Mouse (Mus musculus) hindbrain, embryonic 11.5 days (tissue): Measurements from ENCODE around the gene Rgs10. TPM values are rescaled to one million over a fixed set of nuclear protein-coding genes. Genes with fewer than 3 reads are reported as not detected.

Experiments
- ATAC-seq: fragments of 200-750 bp; cut with Nextera tagmentation; 2 replicates; pipeline ENCODE4 v1.8.0; 2017; ENCODE audit warnings: mild to moderate bottlenecking, moderate TSS enrichment, moderate library complexity; ENCODE audit not compliant: low FRiP score
- DNase-seq: peaks from one replicate; pipeline ENCODE4 v3.0.0-alpha.2; 2015; ENCODE audit warnings: low spot score
- H3K27ac ChIP-seq: fragments of 300-500 bp; sonication (generic); 2 replicates; pipeline ENCODE4 v1.5.1; 2014; ENCODE audit warnings: mild to moderate bottlenecking, low read depth, low read length
- H3K27me3 ChIP-seq: fragments of 300-500 bp; sonication (generic); 2 replicates; pipeline ENCODE4 v1.6.1; 2014; ENCODE audit warnings: mild to moderate bottlenecking, low read length, moderate library complexity, mixed read lengths; ENCODE audit not compliant: control insufficient read depth, insufficient read depth
- H3K36me3 ChIP-seq: fragments of 300-500 bp; sonication (generic); 2 replicates; pipeline ENCODE4 v1.6.1; 2014; ENCODE audit warnings: mild to moderate bottlenecking, low read length, moderate library complexity, mixed read lengths; ENCODE audit not compliant: control insufficient read depth, insufficient read depth
- H3K4me1 ChIP-seq: fragments of 300-500 bp; sonication (generic); replicated peaks from 2 replicates; pipeline ENCODE4 v1.6.1; 2014; ENCODE audit warnings: low read length, mixed read lengths; ENCODE audit not compliant: control insufficient read depth, insufficient read depth
- H3K4me2 ChIP-seq: fragments of 300-500 bp; sonication (generic); replicated peaks from 2 replicates; pipeline ENCODE4 v1.6.1; 2014; ENCODE audit warnings: mild to moderate bottlenecking, low read depth, low read length
- H3K4me3 ChIP-seq: fragments of 300-500 bp; sonication (generic); 2 replicates; pipeline ENCODE4 v1.5.1; 2014; ENCODE audit warnings: low read depth, low read length
- H3K9ac ChIP-seq: fragments of 300-500 bp; sonication (generic); 2 replicates; pipeline ENCODE4 v1.6.1; 2014; ENCODE audit warnings: low read depth, low read length
- H3K9me3 ChIP-seq: fragments of 300-500 bp; sonication (generic); 2 replicates; pipeline ENCODE4 v1.6.1; 2016; ENCODE audit warnings: low read length; ENCODE audit not compliant: control insufficient read depth
- WGBS: fragments of 180-500 bp; shearing (Covaris S2); extraction: QIAGEN DNeasy Blood & Tissue Kit; methylation state at CpG from one replicate; pipeline ENCODE4 v1.1.7; 2014; 5-methylcytosine and 5-hydroxymethylcytosine counted together
- polyA plus RNA-seq: library from polyadenylated mRNA; unstranded; fragments of >200 nt; fragmentation: Nextera tagmentation; extraction: Ambion mirVana; gene quantifications from 2 replicates; pipeline ENCODE4 v1.2.1, GENCODE M21; 2014

Gene Rgs10
- polyA plus RNA-seq, 1 experiment from 2014 or later: 12.4 TPM

DNA sequence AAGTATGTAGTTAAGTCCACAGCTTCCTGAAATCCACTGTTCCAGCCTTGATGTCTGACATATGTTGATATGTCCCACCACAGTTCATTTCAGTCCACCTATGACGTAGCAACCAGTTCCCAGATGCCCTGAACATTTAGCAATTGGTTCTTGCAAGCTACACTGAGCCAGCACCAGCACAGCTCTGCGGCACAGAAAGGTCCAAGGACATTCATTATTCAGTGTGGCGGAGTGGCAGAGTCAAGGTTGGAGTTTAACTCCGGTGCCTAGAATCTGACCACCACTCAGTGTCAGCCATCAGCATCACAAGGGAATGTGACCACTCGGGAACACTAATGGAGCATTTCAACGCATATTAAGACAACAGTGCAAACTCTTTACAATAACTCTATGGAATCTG is 1.9 kb downstream of the Rgs10 start:
- DNase-seq: peak; percentile 7
- Histone ChIP-seq H3K4me2 (peak overlapping the region; percentile 90; the same call in 1 of the 2 replicates), H3K9ac (no peak overlapping the region), H3K4me1 (no peaks in the 10 kb centered on the region; the same call in none of the 2 replicates), H3K36me3 (no peaks in the 10 kb centered on the region), H3K27me3 (peaks cover 45% of the 10 kb centered on the region), H3K27ac (no peak overlapping the region), H3K4me3 (no peak overlapping the region), H3K9me3 (no peaks in the 10 kb centered on the region)
- 67% methylated on average over 6 of the region's 6 CpGs for WGBS
- ATAC-seq: no peak

DNA sequence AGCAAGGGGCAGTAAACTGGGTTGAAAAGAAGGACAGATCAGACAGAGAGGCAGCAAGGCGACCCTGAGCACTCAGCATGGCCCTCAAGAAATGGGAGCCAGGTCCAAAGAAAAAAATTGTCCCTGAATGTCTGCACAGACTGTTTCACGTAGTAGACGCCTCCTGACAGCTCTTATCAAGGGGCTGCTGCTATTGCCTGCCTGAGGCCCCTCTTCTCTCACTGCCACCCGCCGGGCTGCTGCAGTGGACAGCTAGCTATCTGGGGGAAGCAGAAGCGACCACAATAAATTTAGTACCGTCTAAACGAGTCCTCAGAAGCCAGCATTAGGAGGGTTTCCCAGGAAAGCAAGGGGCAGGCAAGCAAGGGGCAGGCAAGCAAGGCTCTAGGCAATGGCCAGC is 4.1 kb downstream of the Rgs10 start:
- H3K4me2 ChIP-seq: no peak overlapping the region
- H3K9ac ChIP-seq: 0 out of 2 replicates have a peak overlapping the region, but pooled peaks have one; percentile 15
- H3K9me3 ChIP-seq: no peaks in the 10 kb centered on the region
- 58% methylated on average over 8 of the region's 8 CpGs for WGBS
- H3K4me3 ChIP-seq: no peak overlapping the region
- no peaks in the 10 kb centered on the region; the same call in none of the 2 replicates for H3K4me1 ChIP-seq
- DNase-seq (no peak), ATAC-seq (no peak)
- peaks cover 33% of the 10 kb centered on the region for H3K27me3 ChIP-seq
- no peaks in the 10 kb centered on the region for H3K36me3 ChIP-seq
- no peak overlapping the region for H3K27ac ChIP-seq

DNA sequence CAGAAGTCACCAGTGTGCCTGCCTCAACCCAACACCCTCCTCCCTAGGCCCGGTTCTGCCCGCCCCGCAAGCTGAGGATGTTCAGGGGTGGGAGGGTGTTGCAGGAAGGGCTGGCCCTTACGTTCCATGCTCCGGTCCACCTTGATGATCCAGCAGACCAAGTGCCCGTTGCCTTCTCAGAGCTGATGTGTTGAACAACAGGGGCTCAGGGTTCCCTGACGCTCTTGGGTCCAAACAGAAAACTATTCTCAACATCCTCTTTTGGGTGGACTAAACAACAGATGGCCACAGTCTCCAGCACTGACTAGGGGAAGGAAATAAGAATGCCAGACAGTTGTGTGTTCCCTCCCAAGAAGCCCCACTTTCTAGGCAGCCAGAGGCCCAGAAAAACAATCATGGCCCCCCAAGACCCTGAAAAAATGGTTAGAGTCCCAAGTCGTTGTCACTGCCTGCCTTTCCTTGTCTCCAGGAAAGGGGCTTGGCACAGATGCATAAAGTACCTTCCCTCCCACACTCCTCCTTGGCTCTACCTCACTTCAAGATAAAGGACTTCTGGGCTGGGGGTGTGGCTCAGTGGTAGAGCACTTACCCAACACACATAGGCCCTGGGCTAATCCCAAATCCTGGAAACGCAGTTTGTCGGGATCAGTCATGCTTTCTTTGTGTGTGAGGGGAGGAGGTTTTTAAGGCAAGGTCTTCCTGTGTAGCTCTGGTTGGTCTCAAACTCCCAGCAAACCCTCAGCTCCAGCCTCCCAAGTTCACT is 6.3 kb downstream of the Rgs10 start:
- Histone ChIP-seq H3K4me2 (no peak overlapping the region), H3K36me3 (no peaks in the 10 kb centered on the region), H3K27me3 (peaks cover 19% of the 10 kb centered on the region), H3K4me3 (no peak overlapping the region), H3K4me1 (no peaks in the 10 kb centered on the region), H3K9me3 (no peaks in the 10 kb centered on the region), H3K27ac (no peak overlapping the region), H3K9ac (no peak overlapping the region)
- ATAC-seq (no peak), DNase-seq (no peak)
- 73% methylated on average over 10 of the region's 10 CpGs for WGBS

DNA sequence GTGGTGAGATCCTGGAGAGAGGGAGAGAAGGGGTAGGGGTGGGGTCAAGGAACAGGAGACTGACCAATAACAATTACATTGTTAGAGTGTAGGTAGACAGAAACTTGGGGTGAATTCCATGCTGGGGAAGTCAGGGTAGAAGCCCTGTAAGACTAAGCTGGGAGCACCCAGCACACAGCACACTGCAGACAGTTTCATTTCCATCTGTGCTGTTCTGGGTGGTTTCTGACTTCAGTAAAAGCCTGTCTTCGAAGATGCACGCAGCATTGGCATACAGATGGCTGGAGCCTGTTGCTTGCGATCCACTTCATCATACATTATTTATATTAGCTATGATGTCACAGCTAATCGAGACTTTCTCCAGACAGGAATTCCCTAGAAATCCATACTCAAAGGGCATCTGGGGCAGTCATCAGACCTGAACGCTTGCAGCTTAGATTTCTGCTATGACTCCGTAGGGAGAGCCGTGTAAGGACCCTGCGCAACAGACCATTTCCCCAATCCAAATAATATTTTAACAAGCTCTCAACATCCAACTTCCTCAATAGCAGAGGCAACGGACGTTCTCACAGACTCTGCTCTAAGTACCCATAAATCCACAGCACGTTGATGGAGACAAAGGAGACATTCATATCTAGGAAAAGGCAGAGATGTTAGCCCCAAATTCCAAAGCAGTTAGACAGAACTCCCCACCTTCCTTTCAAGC is 7.7 kb downstream of the Rgs10 start:
- 83% methylated on average over 11 of the region's 11 CpGs for WGBS
- no peak overlapping the region for H3K4me2 ChIP-seq
- H3K9me3 ChIP-seq: no peaks in the 10 kb centered on the region
- H3K4me1 ChIP-seq: no peaks in the 10 kb centered on the region
- H3K27me3 ChIP-seq: peaks cover 8% of the 10 kb centered on the region
- no peak overlapping the region for H3K9ac ChIP-seq
- no peak overlapping the region for H3K27ac ChIP-seq
- H3K4me3 ChIP-seq: no peak overlapping the region
- ATAC-seq (no peak), DNase-seq (no peak)
- no peaks in the 10 kb centered on the region for H3K36me3 ChIP-seq

DNA sequence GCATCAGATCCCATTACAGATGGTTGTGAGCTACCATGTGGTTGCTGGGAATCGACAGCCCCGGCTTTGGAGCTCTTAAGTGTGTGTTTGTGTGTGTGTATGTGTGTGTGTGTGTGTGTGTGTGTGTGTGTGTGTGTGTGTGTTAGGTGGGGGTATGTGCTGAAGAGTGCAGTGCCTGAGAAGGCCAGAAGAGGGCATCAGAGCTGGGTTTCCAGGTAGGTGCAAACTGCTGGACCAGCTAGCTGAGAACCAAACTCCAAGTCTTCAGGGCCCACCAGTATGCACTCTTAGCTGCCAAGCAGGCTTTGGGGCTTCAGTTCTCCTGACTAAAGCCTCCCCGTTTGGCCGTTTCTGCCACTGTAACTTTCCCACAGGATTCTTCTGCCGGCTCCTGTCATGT is 10.3 kb downstream of the Rgs10 start:
- H3K4me2 ChIP-seq: no peak overlapping the region
- no peaks in the 10 kb centered on the region for H3K36me3 ChIP-seq
- H3K9ac ChIP-seq: no peak overlapping the region
- WGBS: 99% methylated on average over 5 of the region's 5 CpGs
- H3K9me3 ChIP-seq: no peaks in the 10 kb centered on the region
- no peak overlapping the region for H3K4me3 ChIP-seq
- no peak for DNase-seq
- no peaks in the 10 kb centered on the region for H3K4me1 ChIP-seq
- H3K27ac ChIP-seq: no peak overlapping the region
- H3K27me3 ChIP-seq: no peaks in the 10 kb centered on the region
- no peak for ATAC-seq

DNA sequence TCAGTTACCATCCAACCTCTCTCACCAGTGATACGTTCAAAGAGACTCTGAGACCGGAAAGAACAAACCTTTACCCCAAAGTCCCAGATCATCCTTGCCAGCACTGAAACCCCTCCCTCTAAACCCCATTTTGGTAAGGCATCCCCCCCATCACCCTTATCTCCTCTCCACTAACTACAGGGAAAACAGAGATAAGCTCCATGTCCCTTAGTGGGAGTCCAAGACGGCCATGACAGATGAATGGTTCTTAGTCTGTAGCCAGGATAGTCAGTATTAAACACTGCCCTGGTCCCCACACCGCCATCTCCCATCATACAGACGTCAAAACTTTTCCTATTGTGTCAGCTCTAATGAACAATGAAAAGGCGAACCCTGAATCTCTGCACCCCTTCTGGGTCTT is 14.6 kb downstream of the Rgs10 start:
- no peak for ATAC-seq
- 92% methylated on average over 6 of the region's 6 CpGs for WGBS
- H3K27ac ChIP-seq: no peak overlapping the region

DNA sequence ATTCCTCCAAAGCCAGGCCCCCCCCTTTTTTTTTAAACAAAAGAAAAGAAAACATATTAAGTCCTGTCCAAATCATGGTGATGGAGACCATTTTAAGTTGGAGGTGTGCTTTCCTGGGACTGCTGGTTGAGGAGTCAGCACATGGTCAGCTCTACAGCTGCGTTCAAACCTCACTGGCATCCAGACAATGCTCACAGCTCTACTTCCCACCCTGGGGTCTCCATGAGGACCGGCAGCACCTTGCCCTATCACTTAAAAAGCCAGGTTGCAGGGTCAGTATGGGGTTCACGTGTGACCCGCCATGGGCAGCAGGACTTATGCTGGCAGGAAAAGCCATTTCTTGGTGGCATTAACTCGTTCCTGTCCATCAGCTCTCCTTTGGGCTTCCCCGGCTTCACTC is 15.0 kb downstream of the Rgs10 start:
- no peaks in the 10 kb centered on the region for H3K4me1 ChIP-seq
- no peaks in the 10 kb centered on the region for H3K27me3 ChIP-seq
- no peak overlapping the region for H3K9ac ChIP-seq
- H3K4me3 ChIP-seq: no peak overlapping the region
- H3K36me3 ChIP-seq: no peaks in the 10 kb centered on the region
- no peak overlapping the region for H3K4me2 ChIP-seq
- no peak for DNase-seq
- 88% methylated on average over 6 of the region's 6 CpGs for WGBS
- no peaks in the 10 kb centered on the region for H3K9me3 ChIP-seq
- ATAC-seq: no peak
- no peak overlapping the region for H3K27ac ChIP-seq

More for the DNA sequence above, 14.6 kb downstream of the Rgs10 start:
- no peak overlapping the region for H3K4me3 ChIP-seq
- no peaks in the 10 kb centered on the region for H3K36me3 ChIP-seq
- DNase-seq: no peak
- H3K27me3 ChIP-seq: no peaks in the 10 kb centered on the region
- H3K9ac ChIP-seq: no peak overlapping the region
- H3K4me2 ChIP-seq: no peak overlapping the region
- H3K9me3 ChIP-seq: no peaks in the 10 kb centered on the region
- H3K4me1 ChIP-seq: no peaks in the 10 kb centered on the region

DNA sequence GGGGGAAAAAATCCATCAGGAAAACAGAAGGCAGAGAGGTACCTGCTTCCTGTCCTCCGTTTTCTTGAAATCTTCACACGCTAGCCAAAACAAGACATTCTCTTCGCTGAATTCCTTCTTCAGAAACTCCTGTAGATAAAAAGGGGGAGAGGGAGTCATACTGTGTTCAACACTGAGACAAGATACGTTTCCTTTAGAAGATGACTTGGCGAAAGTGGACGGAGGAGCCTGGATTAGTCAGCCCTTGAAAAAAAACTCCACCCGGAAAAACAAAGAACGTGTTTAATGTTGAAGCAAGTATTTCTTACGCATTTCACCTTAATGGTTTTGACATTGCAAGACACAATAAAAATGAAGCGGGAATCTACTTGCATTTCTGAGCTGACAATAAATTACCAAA is 15.4 kb downstream of the Rgs10 start:
- WGBS: 90% methylated on average over 10 of the region's 10 CpGs
- Histone ChIP-seq H3K4me1 (no peaks in the 10 kb centered on the region), H3K36me3 (no peaks in the 10 kb centered on the region), H3K27me3 (no peaks in the 10 kb centered on the region), H3K27ac (no peak overlapping the region), H3K4me2 (no peak overlapping the region), H3K9me3 (no peaks in the 10 kb centered on the region), H3K4me3 (no peak overlapping the region), H3K9ac (no peak overlapping the region)
- ATAC-seq: no peak
- DNase-seq: no peak

DNA sequence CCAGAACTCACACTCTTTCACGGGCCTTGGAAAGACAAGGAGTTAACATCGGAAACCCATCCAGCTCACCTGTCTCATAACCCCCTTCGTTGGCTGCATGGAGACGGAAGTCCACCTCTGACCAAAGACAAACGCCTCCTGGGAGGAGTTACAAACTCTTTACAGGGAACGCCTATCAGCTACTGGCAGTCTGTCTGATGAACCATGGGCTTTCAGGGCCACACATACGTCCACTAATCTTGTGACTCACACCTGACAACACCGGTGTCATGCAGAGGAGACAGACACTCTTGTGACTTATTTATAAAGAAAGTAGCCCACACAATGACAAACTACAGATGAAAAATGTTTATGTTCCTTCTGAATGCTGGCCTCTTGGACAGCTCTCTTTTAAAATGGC is 16.0 kb downstream of the Rgs10 start:
- Histone ChIP-seq H3K4me1 (no peaks in the 10 kb centered on the region), H3K9ac (no peak overlapping the region), H3K27ac (no peak overlapping the region), H3K4me2 (no peak overlapping the region), H3K27me3 (no peaks in the 10 kb centered on the region), H3K9me3 (no peaks in the 10 kb centered on the region), H3K4me3 (no peak overlapping the region), H3K36me3 (no peaks in the 10 kb centered on the region)
- ATAC-seq: no peak
- no peak for DNase-seq
- WGBS: 88% methylated on average over 8 of the region's 8 CpGs
